Mouse (Mus musculus) kidney, postnatal 10 days (tissue): Measurements from ENCODE around the gene Sbk1.
"Not testable (repeated sequence)": the region's sequence is repeated elsewhere in the genome, so short reads cannot be mapped to it uniquely, and the experiment has no call there.

Experiments
- DNase-seq: peaks from one replicate; pipeline ENCODE4 v3.0.0; 2021; ENCODE audit warnings: mixed read lengths

Sbk1 gene

DNA sequence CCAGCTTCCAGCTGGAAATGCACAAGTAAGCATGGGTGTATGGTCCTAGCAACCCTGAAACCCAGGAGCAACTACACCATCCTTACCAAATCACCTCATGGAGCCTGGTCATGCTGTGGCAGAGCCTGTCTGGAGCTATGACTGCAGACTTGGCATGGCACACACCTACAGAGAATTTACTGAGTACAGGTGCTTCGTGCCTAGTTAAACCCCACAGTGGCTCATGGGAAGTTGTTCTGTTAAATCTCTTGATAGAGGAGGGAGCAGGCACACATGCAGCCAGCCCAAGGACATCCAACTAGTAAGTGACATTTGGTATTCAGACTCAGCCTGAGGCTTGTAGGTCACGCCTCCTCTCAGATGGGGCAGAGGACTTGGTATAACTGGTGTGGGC, 15.7 kb downstream of the Sbk1 start:
- DNase-seq, result no peak

GRCm38 (mm10) chr7:126288571-126289091, 16.2 kb downstream of the Sbk1 start:
- DNase-seq, result no peak

- DNase-seq, result no peak
These were observed 17.0 kb downstream of the Sbk1 start for GRCm38 (mm10) chr7:126289371-126289770.

GRCm38 (mm10) chr7:126289956-126290355, 17.5 kb downstream of the Sbk1 start:
- no peak for DNase-seq

GRCm38 (mm10) chr7:126291681-126292545, 19.5 kb downstream of the Sbk1 start:
- no peak for DNase-seq

- no peak for DNase-seq
These were observed 20.7 kb downstream of the Sbk1 start for GRCm38 (mm10) chr7:126293091-126293490.

DNA sequence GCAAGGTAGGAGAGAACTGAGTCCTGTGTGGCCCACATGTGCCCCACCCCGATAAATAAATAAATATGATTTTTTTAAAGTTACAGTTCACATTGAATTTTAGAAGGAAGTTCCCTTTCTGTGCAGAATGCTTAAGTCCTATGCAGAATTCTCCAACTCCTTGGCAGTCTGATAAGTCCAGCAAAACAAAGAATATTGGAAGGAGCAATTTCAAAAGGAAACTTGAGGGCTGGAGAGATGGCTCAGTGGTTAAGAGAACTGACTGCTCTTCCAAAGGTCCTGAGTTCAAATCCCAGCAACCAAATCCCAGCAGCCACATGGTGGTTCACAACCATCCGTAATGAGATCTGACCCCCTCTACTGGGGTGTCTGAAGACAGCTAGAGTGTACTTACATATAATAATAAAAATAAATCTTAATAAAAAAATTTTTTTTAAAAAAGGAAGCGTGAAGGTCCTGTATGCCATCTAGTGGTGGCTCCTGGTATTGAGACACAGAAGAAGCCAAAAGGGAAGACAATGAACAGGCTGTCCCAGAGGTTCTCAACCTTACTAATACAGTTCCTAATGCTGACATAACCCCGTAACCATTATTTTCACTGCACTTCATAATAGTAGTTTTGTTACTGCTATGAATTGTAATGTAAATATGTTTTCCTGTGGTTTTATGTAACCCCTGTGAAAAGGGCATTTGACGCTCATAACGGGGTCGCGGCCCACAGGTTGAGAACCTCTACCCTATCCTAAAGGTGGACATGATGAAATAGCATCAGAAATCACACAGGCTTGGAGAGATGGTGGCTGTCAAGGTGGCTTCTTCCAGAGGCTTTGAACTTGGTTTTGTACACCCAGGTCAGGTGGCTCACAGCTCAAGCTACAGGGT, 25.4 kb downstream of the Sbk1 start:
- peak; percentile 73 for DNase-seq

GRCm38 (mm10) chr7:126298856-126299255, 26.4 kb downstream of the Sbk1 start:
- no peak for DNase-seq

- DNase-seq, result not testable (repeated sequence)
These were observed 29.4 kb downstream of the Sbk1 start for GRCm38 (mm10) chr7:126301831-126302230.

DNA sequence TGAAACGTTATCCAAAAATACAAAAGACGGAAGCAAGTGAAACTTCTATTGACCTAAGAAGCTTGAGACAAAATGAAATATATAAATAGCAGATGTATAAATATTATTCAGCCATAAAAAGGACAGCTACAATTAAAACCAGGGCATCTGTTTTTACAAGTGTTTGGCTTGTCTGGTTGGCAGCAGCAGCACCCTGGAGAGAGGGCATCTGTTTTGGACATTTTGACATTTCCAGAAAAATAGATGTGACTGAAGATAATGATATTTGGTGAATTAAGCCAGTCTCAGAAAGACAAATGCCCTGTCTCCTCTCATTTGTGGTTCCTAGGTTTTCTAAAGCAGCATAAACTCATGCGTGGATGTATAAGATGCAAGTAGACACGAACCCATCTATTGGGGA, 39.4 kb downstream of the Sbk1 start:
- DNase-seq, result no peak

GRCm38 (mm10) chr7:126313309-126313708, 40.9 kb downstream of the Sbk1 start:
- no peak for DNase-seq

GRCm38 (mm10) chr7:126314273-126314672, 41.9 kb downstream of the Sbk1 start:
- no peak for DNase-seq

DNA sequence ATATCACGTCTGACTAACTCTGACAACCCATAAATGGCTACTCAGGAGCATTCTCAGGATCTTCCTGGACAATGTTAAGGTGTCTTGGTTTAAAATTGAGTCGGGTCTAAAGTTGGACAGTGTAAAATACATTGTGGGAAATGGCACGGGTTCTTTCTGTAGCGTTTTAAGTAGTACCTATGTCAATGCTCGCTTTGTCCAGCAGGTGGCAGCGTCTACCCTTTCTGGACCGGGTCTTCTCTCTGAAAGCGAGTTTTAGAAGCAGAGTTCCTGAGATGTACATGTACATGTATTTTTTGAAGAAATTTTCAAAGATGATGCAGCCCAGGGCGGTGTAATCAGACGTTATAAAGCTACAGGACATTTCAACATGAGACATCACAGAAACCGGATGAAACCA, 51.3 kb downstream of the Sbk1 start:
- DNase-seq, result peak; percentile 91

GRCm38 (mm10) chr7:126324791-126325190, 52.4 kb downstream of the Sbk1 start:
- DNase-seq, result no peak

- not testable (repeated sequence) for DNase-seq
These were observed 53.3 kb downstream of the Sbk1 start for GRCm38 (mm10) chr7:126325576-126326273.

- DNase-seq, result not testable (repeated sequence)
These were observed 56.4 kb downstream of the Sbk1 start for GRCm38 (mm10) chr7:126328848-126329247.

GRCm38 (mm10) chr7:126329907-126330645, 57.7 kb downstream of the Sbk1 start:
- DNase-seq, result no peak

DNA sequence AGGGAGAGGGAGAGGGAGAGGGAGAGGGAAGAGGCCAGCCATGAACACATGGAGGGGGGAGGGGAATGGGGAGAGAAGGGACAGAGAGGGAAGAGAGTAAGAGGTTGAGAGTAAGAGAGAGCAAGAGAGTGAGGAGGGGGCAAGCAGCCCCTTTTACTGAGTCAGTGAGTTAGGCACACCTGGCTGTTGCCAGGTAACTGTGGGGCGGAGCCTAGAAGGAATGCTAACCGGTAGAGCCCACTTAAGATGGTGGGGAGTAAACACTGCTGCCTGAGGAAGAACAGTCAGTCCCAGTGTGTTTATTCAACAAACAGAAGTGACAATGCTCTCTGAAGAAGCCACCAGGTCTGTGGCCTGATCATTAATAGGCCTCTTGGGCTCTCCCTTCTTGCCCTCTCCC, 58.3 kb downstream of the Sbk1 start:
- DNase-seq, result no peak

GRCm38 (mm10) chr7:126332691-126333090, 60.3 kb downstream of the Sbk1 start:
- no peak for DNase-seq

GRCm38 (mm10) chr7:126335556-126335955, 63.1 kb downstream of the Sbk1 start:
- no peak for DNase-seq

- no peak for DNase-seq
These were observed 66.5 kb downstream of the Sbk1 start for GRCm38 (mm10) chr7:126338906-126339305.

- DNase-seq, result peak; percentile 46
These were observed 67.1 kb downstream of the Sbk1 start for GRCm38 (mm10) chr7:126339521-126339971.
